Mouse (Mus musculus): Measurements from ENCODE around the gene Gdf10. TPM values are rescaled to one million over a fixed set of nuclear protein-coding genes. Genes with fewer than 3 reads are reported as not detected.
A peak's percentile ranks its signal among the peaks of the same experiment; 100 is the strongest.

Gene Gdf10
- polyA plus RNA-seq, 1 experiment from 2014 or later = 33.8 TPM

DNA sequence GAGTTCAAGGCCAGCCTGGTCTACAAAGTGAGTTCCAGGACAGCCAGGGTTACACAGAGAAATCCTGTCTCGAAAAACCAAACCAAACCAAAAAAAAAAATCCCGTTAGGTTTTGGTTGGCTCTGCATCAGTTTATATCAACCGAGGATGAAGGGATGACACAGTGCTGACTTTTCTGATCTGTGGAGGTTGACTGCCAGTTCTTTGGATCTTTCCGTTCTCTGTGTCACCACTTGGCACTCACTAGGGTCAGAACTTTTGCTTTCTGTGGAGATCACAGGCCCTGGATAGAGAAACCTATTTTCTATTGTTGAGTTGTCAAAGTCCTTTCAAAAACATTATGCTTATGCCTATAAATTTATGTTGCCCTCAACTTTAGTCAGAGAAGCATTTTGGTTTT, 20.6 kb upstream of the Gdf10 start:
- Histone ChIP-seq H3K9me3 (no peaks in the 10 kb centered on the region), H3K36me3 (no peaks in the 10 kb centered on the region), H3K4me2 (no peak overlapping the region), H3K27ac (no peak overlapping the region), H3K27me3 (no peaks in the 10 kb centered on the region), H3K9ac (no peak overlapping the region), H3K4me1 (peaks cover 1% of the 10 kb centered on the region), H3K4me3 (no peak overlapping the region)
- 90% methylated on average over 4 of the region's 4 CpGs for WGBS
- ATAC-seq (ENCODE audit: insufficient number of reproducible peaks, low FRiP score, low TSS enrichment, low read depth) = no peak

DNA sequence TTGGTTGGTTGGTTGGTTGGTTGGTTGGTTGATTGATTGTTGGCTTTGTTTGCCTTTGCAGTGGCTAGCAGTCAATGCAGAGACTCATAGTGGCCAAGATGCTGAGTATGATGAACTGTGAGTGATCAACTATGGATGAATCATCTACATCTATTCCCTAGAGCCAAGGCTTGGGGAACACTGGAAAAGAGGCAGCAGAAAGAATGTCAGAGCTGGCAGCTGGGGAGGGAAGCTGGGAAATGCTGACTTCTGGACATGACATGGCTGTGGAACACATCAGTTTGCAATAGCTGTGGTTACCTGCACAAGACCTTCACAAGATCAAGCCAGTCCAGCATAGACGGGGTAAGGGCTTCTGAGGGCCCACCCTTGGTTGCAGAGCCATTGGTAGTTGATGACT, 20.2 kb upstream of the Gdf10 start:
- 85% methylated on average over 1 of the region's 1 CpGs for WGBS
- H3K4me1 ChIP-seq = peaks cover 5% of the 10 kb centered on the region
- no peak overlapping the region for H3K4me2 ChIP-seq
- no peak overlapping the region for H3K4me3 ChIP-seq
- no peak for ATAC-seq (ENCODE audit: insufficient number of reproducible peaks, low FRiP score, low TSS enrichment, low read depth)
- H3K27ac ChIP-seq = no peak overlapping the region
- no peaks in the 10 kb centered on the region for H3K27me3 ChIP-seq
- H3K9ac ChIP-seq = no peak overlapping the region
- H3K36me3 ChIP-seq = no peaks in the 10 kb centered on the region
- no peaks in the 10 kb centered on the region for H3K9me3 ChIP-seq

DNA sequence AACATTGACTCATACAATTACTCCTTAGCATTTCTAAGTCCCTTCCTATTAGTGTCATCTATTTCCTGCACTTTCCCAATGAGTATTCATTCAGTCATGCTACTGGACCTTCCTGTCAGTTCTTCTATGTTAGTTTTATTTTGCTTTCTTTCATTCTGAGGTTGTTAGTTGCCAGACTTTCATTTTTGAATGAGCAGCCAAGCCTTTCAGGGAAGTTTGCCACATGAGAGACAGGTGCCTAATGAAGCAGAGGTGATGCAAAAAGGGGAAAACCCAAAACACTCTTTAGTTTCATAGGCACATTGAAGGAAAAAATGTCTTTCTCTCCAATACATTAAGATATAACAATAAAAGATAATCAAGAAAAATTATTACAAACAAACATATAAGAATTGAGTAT, 18.5 kb upstream of the Gdf10 start:
- ATAC-seq (ENCODE audit: insufficient number of reproducible peaks, low FRiP score, low TSS enrichment, low read depth) = no peak
- Histone ChIP-seq H3K9me3 (no peaks in the 10 kb centered on the region), H3K36me3 (no peaks in the 10 kb centered on the region), H3K4me1 (peaks cover 7% of the 10 kb centered on the region), H3K4me3 (no peak overlapping the region), H3K27me3 (no peaks in the 10 kb centered on the region), H3K27ac (no peak overlapping the region), H3K9ac (no peak overlapping the region), H3K4me2 (no peak overlapping the region)

DNA sequence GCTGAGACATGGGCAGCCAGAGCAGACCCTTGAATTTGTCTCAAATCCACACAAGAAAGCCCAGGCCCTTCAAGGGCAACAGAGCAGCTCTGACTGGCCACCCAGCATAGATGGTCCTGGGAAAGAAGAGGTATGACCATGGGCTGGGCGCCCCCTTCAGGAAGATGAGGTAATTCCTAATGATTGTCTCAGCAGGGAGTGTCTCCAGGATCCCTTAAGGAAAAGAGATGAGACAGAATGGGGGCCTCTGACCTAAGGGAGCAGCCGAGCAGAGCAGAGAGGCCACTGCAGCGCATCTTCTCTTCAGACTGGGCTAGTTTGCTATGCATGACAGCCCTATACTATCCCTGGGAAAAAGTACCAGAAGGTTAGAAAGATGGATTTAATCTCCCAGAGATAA, 9.7 kb upstream of the Gdf10 start:
- Histone ChIP-seq H3K36me3 (no peaks in the 10 kb centered on the region), H3K4me1 (peaks cover 21% of the 10 kb centered on the region), H3K9me3 (no peaks in the 10 kb centered on the region), H3K4me3 (no peak overlapping the region), H3K9ac (no peak overlapping the region), H3K4me2 (no peak overlapping the region), H3K27me3 (peaks cover 4% of the 10 kb centered on the region; the same call in 1 of the 2 replicates), H3K27ac (no peak overlapping the region)
- 36% methylated on average over 3 of the region's 3 CpGs for WGBS
- no peak for ATAC-seq (ENCODE audit: insufficient number of reproducible peaks, low FRiP score, low TSS enrichment, low read depth)

DNA sequence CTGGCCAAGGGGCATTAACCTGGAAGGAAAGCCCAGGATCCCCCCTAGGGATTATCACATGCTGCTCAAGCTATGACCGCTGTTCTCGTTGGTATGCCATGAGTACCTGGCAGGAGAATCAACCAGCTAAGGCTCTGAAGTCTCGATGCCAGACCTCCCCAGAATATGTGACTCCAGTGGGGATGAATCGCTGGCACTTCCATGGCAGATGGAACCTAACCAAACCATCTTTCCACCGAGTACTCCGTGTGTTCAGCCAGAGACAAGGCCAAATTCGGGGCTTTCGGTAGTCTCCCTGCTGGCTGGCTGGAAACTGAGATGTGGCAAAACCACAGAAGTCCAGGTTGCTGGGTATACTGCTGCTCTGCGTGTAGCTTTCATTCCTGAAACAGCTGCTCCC, 9.2 kb upstream of the Gdf10 start:
- peaks cover 26% of the 10 kb centered on the region for H3K4me1 ChIP-seq
- WGBS = 85% methylated on average over 9 of the region's 9 CpGs

DNA sequence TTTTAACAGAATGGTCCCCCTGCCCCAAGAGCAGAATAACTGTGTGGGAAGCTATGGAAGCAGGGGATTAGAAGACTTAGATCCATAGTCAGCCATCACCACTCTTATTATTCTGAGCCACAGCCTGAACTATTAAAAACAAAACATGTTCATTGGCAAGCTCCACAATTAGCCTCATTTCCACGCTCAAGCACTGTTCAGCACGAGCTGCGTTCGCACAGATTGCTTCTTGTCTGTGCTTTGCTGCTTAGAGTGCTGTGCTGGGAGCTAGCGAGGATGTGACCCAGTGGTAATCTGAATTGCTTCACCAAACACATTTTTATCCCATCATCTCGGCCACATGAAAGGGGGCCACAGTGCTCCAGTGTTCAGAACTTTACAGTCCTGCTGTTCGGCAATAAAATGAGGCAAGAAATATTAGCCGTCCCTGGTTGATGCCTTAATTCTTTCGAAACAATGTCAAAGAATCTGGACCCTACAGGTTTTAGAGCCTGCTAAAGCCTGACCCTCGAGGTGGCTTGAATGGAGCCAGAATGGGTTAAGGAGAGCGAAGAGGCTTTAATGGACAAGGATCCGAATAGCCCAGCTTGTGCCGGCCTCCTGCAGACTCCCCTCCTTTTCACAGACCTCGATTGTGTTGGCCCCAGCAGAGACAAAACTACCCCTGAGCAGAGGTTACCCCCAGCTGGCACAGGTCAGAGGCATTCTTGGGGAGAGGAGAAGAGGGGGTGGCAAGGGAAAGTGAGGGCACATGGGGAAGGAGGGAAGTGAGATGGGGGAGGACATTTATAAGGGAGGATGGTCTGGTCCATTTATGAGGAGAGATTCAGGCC, 2.4 kb upstream of the Gdf10 start:
- Histone ChIP-seq H3K9ac (no peak overlapping the region), H3K9me3 (no peaks in the 10 kb centered on the region), H3K4me2 (no peak overlapping the region), H3K36me3 (no peaks in the 10 kb centered on the region), H3K27me3 (peaks cover 24% of the 10 kb centered on the region), H3K4me3 (no peak overlapping the region), H3K4me1 (peaks cover 51% of the 10 kb centered on the region), H3K27ac (0 out of 2 replicates have a peak overlapping the region, but pooled peaks have one; percentile 4)
- 26% methylated on average over 14 of the region's 14 CpGs for WGBS
- no peak for ATAC-seq (ENCODE audit: insufficient number of reproducible peaks, low FRiP score, low TSS enrichment, low read depth)

More for the DNA sequence above, 9.2 kb upstream of the Gdf10 start:
- Histone ChIP-seq H3K36me3 (no peaks in the 10 kb centered on the region), H3K4me3 (no peak overlapping the region), H3K9ac (no peak overlapping the region), H3K27ac (no peak overlapping the region), H3K27me3 (peaks cover 4% of the 10 kb centered on the region; the same call in 1 of the 2 replicates), H3K4me2 (no peak overlapping the region), H3K9me3 (no peaks in the 10 kb centered on the region)
- ATAC-seq (ENCODE audit: insufficient number of reproducible peaks, low FRiP score, low TSS enrichment, low read depth) = no peak

DNA sequence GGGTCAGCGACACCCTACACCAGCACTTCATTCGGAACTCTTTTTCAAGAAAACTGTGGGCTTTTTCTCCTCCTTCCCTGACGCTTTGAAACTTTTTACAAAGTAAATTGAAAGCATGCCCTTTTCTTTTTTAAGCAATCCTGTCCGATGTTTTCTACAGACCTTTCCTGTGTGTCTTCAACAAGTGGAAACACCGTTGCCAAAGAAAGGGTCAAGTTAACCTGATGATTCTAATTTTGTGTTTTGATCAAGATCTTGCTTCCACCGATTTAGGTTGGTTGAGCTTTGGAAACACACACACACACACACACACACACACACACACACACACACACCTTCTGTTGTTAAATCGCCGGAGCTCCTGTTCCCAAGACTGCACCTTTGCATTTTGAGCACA, 618 bp upstream of the Gdf10 start:
- Histone ChIP-seq H3K4me1 (peaks cover 51% of the 10 kb centered on the region), H3K4me2 (peak overlapping the region; percentile 86), H3K4me3 (peak overlapping the region; percentile 53), H3K27me3 (peaks cover 24% of the 10 kb centered on the region), H3K27ac (peak overlapping the region; percentile 75), H3K36me3 (no peaks in the 10 kb centered on the region), H3K9me3 (no peaks in the 10 kb centered on the region), H3K9ac (no peak overlapping the region)
- WGBS = 13% methylated on average over 8 of the region's 8 CpGs
- ATAC-seq (ENCODE audit: insufficient number of reproducible peaks, low FRiP score, low TSS enrichment, low read depth) = no peak

DNA sequence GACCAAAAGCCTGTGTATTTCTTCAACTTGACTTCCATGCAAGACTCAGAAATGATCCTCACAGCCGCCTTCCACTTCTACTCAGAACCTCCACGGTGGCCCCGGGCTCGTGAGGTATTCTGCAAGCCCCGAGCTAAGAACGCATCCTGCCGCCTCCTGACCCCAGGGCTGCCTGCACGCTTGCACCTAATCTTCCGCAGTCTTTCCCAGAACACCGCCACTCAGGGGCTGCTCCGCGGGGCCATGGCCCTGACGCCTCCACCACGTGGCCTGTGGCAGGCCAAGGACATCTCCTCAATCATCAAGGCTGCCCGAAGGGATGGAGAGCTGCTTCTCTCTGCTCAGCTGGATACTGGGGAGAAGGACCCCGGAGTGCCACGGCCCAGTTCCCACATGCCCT, 8.5 kb downstream of the Gdf10 start:
- Histone ChIP-seq H3K4me1 (peaks cover 20% of the 10 kb centered on the region), H3K9ac (no peak overlapping the region), H3K36me3 (peaks cover 23% of the 10 kb centered on the region), H3K4me2 (no peak overlapping the region), H3K4me3 (no peak overlapping the region), H3K9me3 (no peaks in the 10 kb centered on the region), H3K27ac (no peak overlapping the region), H3K27me3 (peaks cover 33% of the 10 kb centered on the region)
- ATAC-seq (ENCODE audit: insufficient number of reproducible peaks, low FRiP score, low TSS enrichment, low read depth) = no peak
- WGBS = 53% methylated on average over 17 of the region's 17 CpGs

DNA sequence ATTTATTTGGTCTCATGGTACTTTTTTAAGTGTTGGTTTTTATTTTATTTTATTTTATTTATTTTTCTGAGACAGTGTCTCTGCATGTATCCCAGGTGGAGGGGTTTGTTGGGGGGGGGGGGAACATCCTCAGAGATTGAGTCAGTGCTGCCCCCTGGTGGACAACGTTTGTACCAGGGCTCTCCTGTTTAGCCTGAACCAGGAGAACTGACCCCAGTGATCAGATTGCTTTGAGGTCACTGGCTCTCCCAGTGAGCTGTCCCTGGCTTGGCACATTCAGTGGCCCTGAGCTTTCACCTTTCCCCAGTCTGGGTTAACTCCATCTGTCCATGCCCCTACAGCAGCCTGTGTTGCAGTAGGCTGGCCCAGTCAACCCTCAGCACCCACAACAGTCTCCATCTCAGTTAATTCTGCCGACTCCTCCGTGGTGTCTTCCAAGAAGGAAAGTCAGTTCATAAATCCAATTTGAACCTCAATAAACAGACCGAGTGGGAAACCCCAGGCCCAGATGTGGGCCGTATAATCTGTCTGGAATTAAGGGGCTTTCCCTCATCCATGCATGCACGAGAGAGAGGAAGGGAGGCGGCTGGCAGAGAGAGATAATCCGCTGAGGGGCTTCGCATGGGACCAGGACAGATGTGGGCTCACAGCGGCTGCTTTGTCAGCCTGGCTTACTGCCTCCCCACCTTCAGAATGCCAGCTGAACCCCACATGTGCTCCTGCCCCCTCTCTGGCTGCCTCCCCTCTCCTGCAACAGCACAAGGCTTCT, 9.7 kb downstream of the Gdf10 start:
- H3K9ac ChIP-seq = no peak overlapping the region
- no peak overlapping the region for H3K4me2 ChIP-seq
- H3K27me3 ChIP-seq = peaks cover 33% of the 10 kb centered on the region
- no peak overlapping the region for H3K27ac ChIP-seq
- no peak overlapping the region for H3K4me3 ChIP-seq
- ATAC-seq (ENCODE audit: insufficient number of reproducible peaks, low FRiP score, low TSS enrichment, low read depth) = no peak
- H3K4me1 ChIP-seq = peaks cover 20% of the 10 kb centered on the region
- H3K36me3 ChIP-seq = peaks cover 23% of the 10 kb centered on the region
- WGBS = 48% methylated on average over 10 of the region's 10 CpGs
- H3K9me3 ChIP-seq = no peaks in the 10 kb centered on the region

DNA sequence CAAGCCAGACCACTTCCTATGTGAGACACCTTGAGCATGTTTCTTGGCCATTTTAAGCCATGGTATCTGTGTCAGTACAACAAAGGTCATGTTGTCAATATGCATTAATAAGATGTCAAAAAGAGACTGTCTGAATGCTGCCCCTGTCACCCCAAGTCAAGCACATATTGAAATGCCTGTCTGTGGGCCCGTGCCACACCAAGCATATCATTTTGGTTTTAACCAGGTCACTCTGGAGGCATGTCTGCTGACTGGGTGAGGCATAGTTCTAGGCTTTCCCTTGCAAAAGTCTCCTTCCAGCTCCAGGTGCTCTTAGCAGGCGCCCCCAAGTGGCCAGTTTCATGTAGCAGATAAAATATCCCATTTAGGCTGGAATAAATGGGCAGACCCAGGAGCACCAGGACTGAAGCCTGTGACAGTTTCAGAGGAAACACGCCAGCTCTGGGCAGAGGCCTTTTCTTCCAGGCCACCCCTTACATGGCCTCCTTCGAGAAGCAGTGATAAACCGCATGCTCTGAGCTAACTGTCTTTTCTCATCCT, 10.5 kb downstream of the Gdf10 start:
- 39% methylated on average over 5 of the region's 5 CpGs for WGBS
- ATAC-seq (ENCODE audit: insufficient number of reproducible peaks, low FRiP score, low TSS enrichment, low read depth) = no peak

DNA sequence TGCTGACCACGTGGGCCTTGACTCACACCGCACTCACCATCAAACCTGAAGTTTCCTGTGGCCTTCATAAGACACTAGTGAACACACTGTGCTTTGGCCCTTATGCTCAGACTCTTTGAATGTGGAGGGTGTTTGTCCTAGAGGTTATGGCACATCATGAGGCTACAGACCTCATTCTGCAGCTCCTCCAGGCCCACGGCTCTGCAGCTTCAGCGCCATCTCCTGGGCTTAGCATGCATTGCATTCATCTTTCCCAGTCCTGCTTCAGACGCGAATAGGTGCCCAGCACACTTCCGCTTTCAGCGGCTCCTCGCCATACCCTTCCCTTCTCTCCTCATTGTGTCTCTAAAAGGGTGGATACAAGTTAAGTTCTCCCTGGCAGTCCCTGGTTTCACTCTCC, 15.7 kb downstream of the Gdf10 start:
- Histone ChIP-seq H3K4me3 (no peak overlapping the region), H3K27me3 (0 out of 2 replicates have a peak, but pooled peaks cover 3% of the 10 kb centered on the region), H3K27ac (no peak overlapping the region), H3K4me1 (no peaks in the 10 kb centered on the region; the same call in 1 of the 2 replicates), H3K4me2 (peak overlapping the region; percentile 27; the same call in 1 of the 2 replicates), H3K9me3 (no peaks in the 10 kb centered on the region), H3K36me3 (peaks cover 17% of the 10 kb centered on the region), H3K9ac (no peak overlapping the region)
- no peak for ATAC-seq (ENCODE audit: insufficient number of reproducible peaks, low FRiP score, low TSS enrichment, low read depth)
- 25% methylated on average over 9 of the region's 9 CpGs for WGBS

More for the DNA sequence above, 10.5 kb downstream of the Gdf10 start:
- Histone ChIP-seq H3K9ac (no peak overlapping the region), H3K27me3 (peaks cover 29% of the 10 kb centered on the region), H3K4me3 (no peak overlapping the region), H3K36me3 (peaks cover 23% of the 10 kb centered on the region), H3K4me2 (no peak overlapping the region), H3K9me3 (no peaks in the 10 kb centered on the region), H3K27ac (no peak overlapping the region), H3K4me1 (peaks cover 20% of the 10 kb centered on the region)

DNA sequence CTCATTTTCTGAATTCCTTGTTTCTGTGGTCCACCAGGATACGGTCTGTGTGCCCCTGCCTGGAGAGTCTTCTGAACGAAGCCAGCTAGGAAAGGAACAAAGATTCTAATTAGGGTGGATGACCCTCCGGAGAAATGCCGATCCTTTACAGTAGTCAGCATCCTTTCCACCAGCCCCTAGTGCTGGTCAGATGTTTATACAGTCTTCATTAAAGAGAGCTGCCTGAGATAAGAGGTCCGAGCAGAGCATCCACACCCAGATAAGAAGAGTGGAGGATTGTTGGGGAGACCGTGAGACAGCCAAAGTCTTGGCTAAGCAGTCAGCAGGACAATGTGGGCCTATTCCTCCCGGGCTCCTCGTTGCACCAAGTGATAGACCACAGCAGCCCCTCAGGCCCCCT, 17.4 kb downstream of the Gdf10 start, which contains the start of gene Gdf2:
Gdf2 (plus strand) TSS at position 301 of the 400 bp plus-strand sequence.
- Histone ChIP-seq H3K9ac (no peak within 1 kb of the TSS), H3K36me3 (peaks cover 8% of the 10 kb centered on the region), H3K4me3 (no peak within 1 kb of the TSS), H3K27ac (no peak within 1 kb of the TSS), H3K4me2 (no peak within 1 kb of the TSS), H3K27me3 (0 out of 2 replicates have a peak, but pooled peaks cover 3% of the 10 kb centered on the region), H3K9me3 (no peaks in the 10 kb centered on the region), H3K4me1 (no peaks in the 10 kb centered on the region; the same call in 1 of the 2 replicates)
- no peak for ATAC-seq (ENCODE audit: insufficient number of reproducible peaks, low FRiP score, low TSS enrichment, low read depth)
- 71% methylated on average over 8 of the region's 8 CpGs for WGBS

All from limb, embryonic 15.5 days (tissue).